Mouse (Mus musculus): ENCODE results near the gene Coro2a. TPM values are rescaled to one million over a fixed set of nuclear protein-coding genes. Genes with fewer than 3 reads are reported as not detected.

Gene Coro2a
- polyA plus RNA-seq, 1 experiment: 8.1 TPM

- no peaks in the 10 kb centered on the region; the same call in 1 of the 2 replicates for H3K4me1 ChIP-seq (ENCODE audit: control insufficient read depth, insufficient read depth, low read length)
- no peak for TF ChIP-seq POLR2A (IDR thresholded peaks at IDR 0.05; ENCODE audit: borderline replicate concordance, control insufficient read depth, low read depth, low read length)
- TF ChIP-seq CTCF (IDR thresholded peaks at IDR 0.05; ENCODE audit: control insufficient read depth, insufficient read depth, low read length): no peak
- H3K4me3 ChIP-seq (replicated peaks; ENCODE audit: control insufficient read depth, low read depth, low read length): no peak overlapping the region
- no peak overlapping the region for H3K27ac ChIP-seq (ENCODE audit: control insufficient read depth, insufficient read depth, low read depth, low read length, poor library complexity)
- 86% methylated on average over 9 of the region's 9 CpGs for WGBS
Measured at GRCm38 (mm10) chr4:46541707-46542106, 60.3 kb downstream of the Coro2a start.

- WGBS: 82% methylated on average over 9 of the region's 9 CpGs
- Histone ChIP-seq H3K4me3 (replicated peaks; ENCODE audit: control insufficient read depth, low read depth, low read length) (no peak overlapping the region), H3K4me1 (ENCODE audit: control insufficient read depth, insufficient read depth, low read length) (peaks cover 3% of the 10 kb centered on the region; the same call in 1 of the 2 replicates), H3K27ac (ENCODE audit: control insufficient read depth, insufficient read depth, low read depth, low read length, poor library complexity) (no peak overlapping the region)
- TF ChIP-seq CTCF (IDR thresholded peaks at IDR 0.05; ENCODE audit: control insufficient read depth, insufficient read depth, low read length): no peak
- TF ChIP-seq POLR2A (IDR thresholded peaks at IDR 0.05; ENCODE audit: borderline replicate concordance, control insufficient read depth, low read depth, low read length): no peak
Measured at GRCm38 (mm10) chr4:46539167-46539566, 62.8 kb downstream of the Coro2a start.

DNA sequence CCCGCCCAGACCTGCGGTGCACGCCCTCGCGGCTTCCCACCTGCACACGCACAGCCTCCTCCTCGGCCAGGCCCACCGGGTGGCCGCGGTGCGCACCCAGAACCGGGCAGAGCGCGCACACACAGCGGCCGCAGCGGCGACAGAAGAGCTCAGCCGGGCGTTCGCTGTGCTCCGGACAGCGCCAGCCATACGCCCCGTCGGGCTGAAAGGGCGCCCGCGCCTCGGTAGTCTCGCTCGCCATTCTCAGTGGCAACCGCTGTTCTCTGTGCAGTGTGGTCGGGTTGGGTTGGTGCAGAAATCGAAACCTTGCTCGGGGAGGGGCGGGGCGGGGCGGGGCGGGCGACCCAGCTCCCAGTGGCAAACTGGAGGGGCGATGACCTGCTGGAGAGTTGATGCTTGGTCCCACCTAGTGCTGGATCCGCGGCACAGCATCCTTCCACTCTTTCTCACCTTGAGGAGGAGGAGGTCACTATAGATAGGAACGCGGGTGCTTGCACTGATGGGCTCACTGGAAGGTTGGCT lies 66.1 kb downstream of the Coro2a start, which contains the start of gene Trim14:
Gene Trim14 (minus strand): TSS at position 302 of the 522 bp plus-strand sequence.
- Histone ChIP-seq H3K4me1 (ENCODE audit: control insufficient read depth, insufficient read depth, low read length) (peaks cover 6% of the 10 kb centered on the region), H3K27ac (ENCODE audit: control insufficient read depth, insufficient read depth, low read depth, low read length, poor library complexity) (peak within 1 kb of the TSS; percentile 87), H3K4me3 (replicated peaks; ENCODE audit: control insufficient read depth, low read depth, low read length) (peak within 1 kb of the TSS; percentile 76)
- 0 out of 2 replicates have a peak, but pooled peaks have one; percentile 9 for TF ChIP-seq CTCF (IDR thresholded peaks at IDR 0.05; ENCODE audit: control insufficient read depth, insufficient read depth, low read length)
- peak; percentile 76; the same call in 1 of the 2 replicates for TF ChIP-seq POLR2A (IDR thresholded peaks at IDR 0.05; ENCODE audit: borderline replicate concordance, control insufficient read depth, low read depth, low read length)
- WGBS: under 1% methylated on average over 46 of the region's 46 CpGs

GRCm38 (mm10) chr4:46535094-46535830 lies 66.7 kb downstream of the Coro2a start:
- TF ChIP-seq CTCF (IDR thresholded peaks at IDR 0.05; ENCODE audit: control insufficient read depth, insufficient read depth, low read length) (no peak), POLR2A (IDR thresholded peaks at IDR 0.05; ENCODE audit: borderline replicate concordance, control insufficient read depth, low read depth, low read length) (no peak)
- under 1% methylated on average over 16 of the region's 16 CpGs for WGBS
- peak overlapping the region; percentile 87 for H3K27ac ChIP-seq (ENCODE audit: control insufficient read depth, insufficient read depth, low read depth, low read length, poor library complexity)
- H3K4me1 ChIP-seq (ENCODE audit: control insufficient read depth, insufficient read depth, low read length): peaks cover 6% of the 10 kb centered on the region
- H3K4me3 ChIP-seq (replicated peaks; ENCODE audit: control insufficient read depth, low read depth, low read length): peak overlapping the region; percentile 76

DNA sequence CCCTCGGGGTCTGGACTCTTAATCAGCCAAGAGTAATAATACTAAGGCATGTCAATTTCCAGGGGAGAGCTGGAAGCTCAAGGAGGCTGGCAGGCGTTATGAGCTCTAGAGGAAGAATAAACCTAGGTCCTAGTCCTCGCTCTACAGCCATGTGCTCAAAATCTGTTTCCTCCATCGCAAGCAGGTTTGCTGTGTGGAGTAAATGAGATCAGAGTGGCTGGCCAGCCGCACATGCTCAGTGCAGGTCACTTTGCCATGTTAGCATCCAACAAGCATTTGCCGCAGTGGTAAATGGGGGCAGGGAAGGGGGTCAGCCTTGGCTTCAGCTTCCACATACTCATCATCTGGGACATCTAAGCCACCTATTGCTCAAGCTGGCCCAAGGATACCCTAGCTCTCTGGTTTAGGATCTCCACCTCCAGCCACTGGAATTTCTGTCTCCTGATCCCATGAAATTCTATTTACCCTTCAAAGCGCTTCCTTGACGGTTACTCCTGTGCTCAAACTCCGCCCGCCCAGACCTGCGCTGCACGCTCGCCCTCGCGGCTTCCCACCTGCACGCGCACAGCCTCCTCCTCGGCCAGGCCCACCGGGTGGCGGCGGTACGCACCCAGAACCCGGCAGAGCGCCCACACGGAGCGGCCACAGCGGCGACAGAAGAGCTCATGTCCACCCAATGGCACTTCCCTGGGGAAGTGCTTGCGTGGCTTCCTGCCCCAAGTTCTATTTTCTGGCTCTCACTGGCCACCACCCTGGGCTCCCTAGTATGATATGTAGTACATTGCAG lies 67.9 kb downstream of the Coro2a start:
- 16% methylated on average over 29 of the region's 29 CpGs for WGBS
- H3K27ac ChIP-seq (ENCODE audit: control insufficient read depth, insufficient read depth, low read depth, low read length, poor library complexity): peak overlapping the region; percentile 40; the same call in 1 of the 2 replicates
- H3K4me1 ChIP-seq (ENCODE audit: control insufficient read depth, insufficient read depth, low read length): peaks cover 6% of the 10 kb centered on the region

GRCm38 (mm10) chr4:46532926-46533325 lies 69.1 kb downstream of the Coro2a start:
- TF ChIP-seq POLR2A (IDR thresholded peaks at IDR 0.05; ENCODE audit: borderline replicate concordance, control insufficient read depth, low read depth, low read length) (no peak), CTCF (IDR thresholded peaks at IDR 0.05; ENCODE audit: control insufficient read depth, insufficient read depth, low read length) (no peak)
- WGBS: 63% methylated on average over 7 of the region's 7 CpGs
- no peak overlapping the region for H3K27ac ChIP-seq (ENCODE audit: control insufficient read depth, insufficient read depth, low read depth, low read length, poor library complexity)
- peaks cover 6% of the 10 kb centered on the region for H3K4me1 ChIP-seq (ENCODE audit: control insufficient read depth, insufficient read depth, low read length)
- H3K4me3 ChIP-seq (replicated peaks; ENCODE audit: control insufficient read depth, low read depth, low read length): no peak overlapping the region

More for the DNA sequence above, 67.9 kb downstream of the Coro2a start:
- TF ChIP-seq POLR2A (IDR thresholded peaks at IDR 0.05; ENCODE audit: borderline replicate concordance, control insufficient read depth, low read depth, low read length) (peak; percentile 36; the same call in 1 of the 2 replicates), CTCF (IDR thresholded peaks at IDR 0.05; ENCODE audit: control insufficient read depth, insufficient read depth, low read length) (peak; percentile 3; the same call in 1 of the 2 replicates)
- peak overlapping the region; percentile 76 for H3K4me3 ChIP-seq (replicated peaks; ENCODE audit: control insufficient read depth, low read depth, low read length)

DNA sequence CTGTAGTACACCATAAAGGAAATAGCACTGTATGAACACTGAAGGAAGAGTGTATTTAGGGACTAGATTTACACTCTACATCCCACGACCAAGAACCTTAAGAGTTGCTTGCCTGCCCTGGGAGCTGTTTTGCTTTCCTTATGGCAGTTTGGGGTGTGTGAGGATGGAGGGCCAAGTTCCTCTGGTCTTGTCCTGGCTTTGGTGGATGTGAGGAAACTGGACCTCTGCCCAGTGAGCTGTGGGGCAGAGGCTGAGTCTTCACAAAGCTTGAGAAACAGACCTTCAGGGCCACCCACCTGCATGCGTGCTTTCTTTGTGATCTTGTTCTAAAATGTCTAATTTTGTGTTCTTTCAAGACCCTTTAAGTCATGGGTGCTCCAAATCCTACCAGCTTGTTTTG lies 69.5 kb downstream of the Coro2a start:
- 77% methylated on average over 2 of the region's 2 CpGs for WGBS
- no peak for TF ChIP-seq POLR2A (IDR thresholded peaks at IDR 0.05; ENCODE audit: borderline replicate concordance, control insufficient read depth, low read depth, low read length)
- no peak for TF ChIP-seq CTCF (IDR thresholded peaks at IDR 0.05; ENCODE audit: control insufficient read depth, insufficient read depth, low read length)
- no peak overlapping the region for H3K27ac ChIP-seq (ENCODE audit: control insufficient read depth, insufficient read depth, low read depth, low read length, poor library complexity)
- H3K4me1 ChIP-seq (ENCODE audit: control insufficient read depth, insufficient read depth, low read length): peaks cover 6% of the 10 kb centered on the region
- no peak overlapping the region for H3K4me3 ChIP-seq (replicated peaks; ENCODE audit: control insufficient read depth, low read depth, low read length)

DNA sequence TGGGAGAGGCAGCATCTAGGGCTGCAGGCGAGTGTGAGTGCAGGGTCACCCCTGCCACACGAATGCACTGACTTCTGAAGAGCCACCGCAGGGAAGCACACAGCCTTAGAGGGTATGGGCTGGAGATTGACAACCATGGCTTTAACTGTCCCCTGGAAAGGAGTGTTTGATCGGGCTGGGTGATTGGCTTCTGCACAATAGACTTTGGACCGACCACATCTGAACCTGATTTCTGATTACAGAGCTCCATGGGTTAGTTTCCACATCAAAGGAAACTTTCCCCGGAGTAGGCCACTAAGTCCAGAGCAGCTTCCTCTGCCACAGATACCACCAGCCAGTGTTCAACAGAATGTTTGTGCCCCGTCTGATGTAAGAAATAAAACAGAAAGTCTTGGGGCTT lies 72.3 kb downstream of the Coro2a start:
- Histone ChIP-seq H3K4me1 (ENCODE audit: control insufficient read depth, insufficient read depth, low read length) (peaks cover 5% of the 10 kb centered on the region), H3K27ac (ENCODE audit: control insufficient read depth, insufficient read depth, low read depth, low read length, poor library complexity) (no peak overlapping the region), H3K4me3 (replicated peaks; ENCODE audit: control insufficient read depth, low read depth, low read length) (no peak overlapping the region)
- WGBS: 78% methylated on average over 7 of the region's 7 CpGs
- TF ChIP-seq POLR2A (IDR thresholded peaks at IDR 0.05; ENCODE audit: borderline replicate concordance, control insufficient read depth, low read depth, low read length) (no peak), CTCF (IDR thresholded peaks at IDR 0.05; ENCODE audit: control insufficient read depth, insufficient read depth, low read length) (no peak)

Measured in bone marrow, adult 2 months (tissue).